Mouse (Mus musculus): ENCODE results near the gene Gars.

DNA sequence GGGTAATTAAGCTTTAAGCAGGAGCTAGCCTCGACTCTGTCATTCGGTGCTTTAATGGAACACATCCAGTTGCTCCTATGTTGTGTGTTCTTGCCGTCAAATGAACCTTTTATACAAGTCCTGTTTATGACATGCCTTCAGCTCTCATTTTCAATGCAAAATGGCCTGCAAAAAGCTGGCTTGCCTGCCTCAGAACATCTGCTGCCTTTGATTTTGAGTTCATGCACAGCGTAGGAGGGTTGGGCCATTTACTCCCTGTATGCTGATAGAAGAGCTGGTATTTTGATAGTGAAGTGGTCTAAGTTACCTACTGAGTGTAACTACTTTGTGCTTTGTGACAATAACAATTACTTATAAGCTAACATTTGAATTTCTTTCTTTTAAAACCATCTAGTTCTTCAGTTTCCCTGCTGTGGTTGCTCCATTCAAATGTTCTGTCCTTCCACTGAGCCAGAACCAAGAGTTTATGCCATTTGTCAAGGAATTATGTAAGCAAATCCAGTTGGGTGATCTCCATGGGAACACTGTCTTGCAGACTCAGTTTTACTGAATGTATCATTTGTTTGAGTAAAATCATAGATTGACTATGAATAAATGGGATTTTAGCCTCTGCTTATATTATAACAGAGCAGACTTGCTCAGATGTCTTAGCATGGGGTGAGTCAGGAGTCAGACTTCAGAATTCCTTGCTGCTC, 38.9 kb downstream of the Gars start:
- no peak for TF ChIP-seq GATA1 (IDR thresholded peaks at IDR 0.05; ENCODE audit: borderline replicate concordance, low read length)
- TF ChIP-seq FLI1 (IDR thresholded peaks at IDR 0.05; ENCODE audit: low read length) = no peak

All from megakaryocyte, embryonic 14.5 days (primary cell).